Mouse (Mus musculus) limb, embryonic 14.5 days (tissue): ENCODE results near the gene Tpo. TPM values are rescaled to one million over a fixed set of nuclear protein-coding genes. Genes with fewer than 3 reads are reported as not detected.

Source experiments
- ATAC-seq: fragments of 200-750 bp; cut with Nextera tagmentation; 2 replicates; pipeline ENCODE4 v1.8.0; 2017; ENCODE audit warnings: low read depth, moderate number of reproducible peaks, moderate TSS enrichment; ENCODE audit not compliant: low FRiP score
- DNase-seq: peaks from one replicate; pipeline ENCODE4 v3.0.0-alpha.2; 2015; ENCODE audit warnings: low spot score
- H3K27ac ChIP-seq: fragments of 300-500 bp; sonication (generic); replicated peaks from 2 replicates; pipeline ENCODE4 v1.5.1; 2014; ENCODE audit warnings: low read depth, mild to moderate bottlenecking, low read length, moderate library complexity, mixed read lengths
- H3K27me3 ChIP-seq: fragments of 300-500 bp; sonication (generic); 2 replicates; pipeline ENCODE4 v1.6.1; 2014; ENCODE audit warnings: low read length, mixed read lengths; ENCODE audit not compliant: control insufficient read depth, insufficient read depth
- H3K36me3 ChIP-seq: fragments of 300-500 bp; sonication (generic); 2 replicates; pipeline ENCODE4 v1.6.1; 2014; ENCODE audit warnings: mild to moderate bottlenecking, low read length, moderate library complexity, mixed read lengths; ENCODE audit not compliant: control insufficient read depth, insufficient read depth
- H3K4me1 ChIP-seq: fragments of 300-500 bp; sonication (generic); 2 replicates; pipeline ENCODE4 v1.6.1; 2014; ENCODE audit warnings: antibody characterized with exemption, low read length, mixed read lengths; ENCODE audit not compliant: control insufficient read depth, insufficient read depth
- H3K4me2 ChIP-seq: fragments of 300-500 bp; sonication (generic); replicated peaks from 2 replicates; pipeline ENCODE4 v1.6.1; 2014; ENCODE audit warnings: low read depth, mild to moderate bottlenecking, low read length, moderate library complexity; ENCODE audit not compliant: severe bottlenecking
- H3K4me3 ChIP-seq: fragments of 300-500 bp; sonication (generic); replicated peaks from 2 replicates; pipeline ENCODE4 v1.5.1; 2014; ENCODE audit warnings: low read length
- H3K9ac ChIP-seq: fragments of 300-500 bp; sonication (generic); 2 replicates; pipeline ENCODE4 v1.6.1; 2014; ENCODE audit warnings: mild to moderate bottlenecking, low read depth, low read length, moderate library complexity; ENCODE audit not compliant: severe bottlenecking
- H3K9me3 ChIP-seq: fragments of 300-500 bp; sonication (generic); 2 replicates; pipeline ENCODE4 v1.6.1; 2016; ENCODE audit warnings: low read length; ENCODE audit not compliant: control insufficient read depth
- POLR2A ChIP-seq: fragments of 200-500 bp; IDR thresholded peaks from 2 replicates; pipeline ENCODE4 v1.8.0; 2012; ENCODE audit warnings: inconsistent platforms, mild to moderate bottlenecking, moderate library complexity, borderline replicate concordance; ENCODE audit not compliant: insufficient read depth, insufficient read length; ENCODE audit errors: extremely low read depth
- WGBS: fragments of 180-500 bp; shearing (Covaris S2); extraction: QIAGEN DNeasy Blood & Tissue Kit; methylation state at CpG from one replicate; pipeline ENCODE4 v1.1.7; 2014; 5-methylcytosine and 5-hydroxymethylcytosine counted together
- polyA plus RNA-seq, 2 experiments: library from polyadenylated mRNA; depleted of rRNA in 1 of 2; stranded (reverse) in 1 of 2; unstranded in 1 of 2; fragments of >200 nt; fragmentation: Nextera tagmentation in 1 of 2; extraction: Ambion mirVana in 1 of 2; gene quantifications; 2 replicates each; pipeline versions ENCODE4 v1.2.1 to v1.2.3; 2012 to 2014

Tpo gene
- polyA plus RNA-seq, 2 experiments: not detected

- no peaks in the 10 kb centered on the region for H3K9me3 ChIP-seq
- no peaks in the 10 kb centered on the region for H3K36me3 ChIP-seq
- no peak overlapping the region for H3K4me2 ChIP-seq
- H3K27ac ChIP-seq: no peak overlapping the region
- 63% methylated on average over 2 of the region's 2 CpGs for WGBS
- H3K9ac ChIP-seq: no peak overlapping the region
- H3K4me1 ChIP-seq: no peaks in the 10 kb centered on the region
- TF ChIP-seq POLR2A: no peak
- no peak for DNase-seq
- H3K27me3 ChIP-seq: no peaks in the 10 kb centered on the region
- ATAC-seq: no peak
- H3K4me3 ChIP-seq: no peak overlapping the region
Observed at GRCm38 (mm10) chr12:30076316-30076715, 56.1 kb downstream of the Tpo start.

GRCm38 (mm10) chr12:30069321-30069720 is 63.1 kb downstream of the Tpo start:
- no peaks in the 10 kb centered on the region for H3K4me1 ChIP-seq
- DNase-seq (no peak), ATAC-seq (no peak)
- no peak for TF ChIP-seq POLR2A
- WGBS: 38% methylated on average over 2 of the region's 2 CpGs
- no peak overlapping the region for H3K27ac ChIP-seq
- no peak overlapping the region for H3K4me2 ChIP-seq
- H3K27me3 ChIP-seq: no peaks in the 10 kb centered on the region
- H3K4me3 ChIP-seq: no peak overlapping the region
- no peaks in the 10 kb centered on the region for H3K9me3 ChIP-seq
- H3K36me3 ChIP-seq: no peaks in the 10 kb centered on the region
- H3K9ac ChIP-seq: no peak overlapping the region

- no peak overlapping the region for H3K9ac ChIP-seq
- H3K4me1 ChIP-seq: no peaks in the 10 kb centered on the region
- no peaks in the 10 kb centered on the region for H3K36me3 ChIP-seq
- H3K4me2 ChIP-seq: no peak overlapping the region
- WGBS: 74% methylated on average over 2 of the region's 2 CpGs
- no peak overlapping the region for H3K4me3 ChIP-seq
- no peak overlapping the region for H3K27ac ChIP-seq
- no peaks in the 10 kb centered on the region for H3K9me3 ChIP-seq
- no peak for ATAC-seq
- TF ChIP-seq POLR2A: no peak
- DNase-seq: no peak
- H3K27me3 ChIP-seq: no peaks in the 10 kb centered on the region
Observed at GRCm38 (mm10) chr12:30067806-30068205, 64.6 kb downstream of the Tpo start.

- no peak overlapping the region for H3K4me2 ChIP-seq
- H3K27ac ChIP-seq: no peak overlapping the region
- no peak overlapping the region for H3K9ac ChIP-seq
- no peaks in the 10 kb centered on the region for H3K27me3 ChIP-seq
- TF ChIP-seq POLR2A: no peak
- no peaks in the 10 kb centered on the region for H3K36me3 ChIP-seq
- WGBS: 32% methylated on average over 6 of the region's 6 CpGs
- no peaks in the 10 kb centered on the region for H3K9me3 ChIP-seq
- peaks cover 8% of the 10 kb centered on the region; the same call in 1 of the 2 replicates for H3K4me1 ChIP-seq
- DNase-seq (no peak), ATAC-seq (no peak)
- H3K4me3 ChIP-seq: no peak overlapping the region
Observed at GRCm38 (mm10) chr12:30062118-30062505, 70.3 kb downstream of the Tpo start.

GRCm38 (mm10) chr12:30061503-30062117 is 70.8 kb downstream of the Tpo start:
- no peak for DNase-seq
- 15% methylated on average over 1 of the region's 1 CpGs for WGBS
- H3K4me1 ChIP-seq: peaks cover 8% of the 10 kb centered on the region; the same call in 1 of the 2 replicates
- no peak for TF ChIP-seq POLR2A
- no peaks in the 10 kb centered on the region for H3K36me3 ChIP-seq
- H3K9ac ChIP-seq: no peak overlapping the region
- H3K4me3 ChIP-seq: no peak overlapping the region
- ATAC-seq: no peak
- no peaks in the 10 kb centered on the region for H3K27me3 ChIP-seq
- H3K9me3 ChIP-seq: no peaks in the 10 kb centered on the region
- no peak overlapping the region for H3K4me2 ChIP-seq
- no peak overlapping the region for H3K27ac ChIP-seq

GRCm38 (mm10) chr12:30058044-30058443 is 74.4 kb downstream of the Tpo start:
- Histone ChIP-seq H3K27ac (no peak overlapping the region), H3K4me3 (no peak overlapping the region), H3K4me1 (peaks cover 8% of the 10 kb centered on the region; the same call in 1 of the 2 replicates), H3K9ac (no peak overlapping the region), H3K4me2 (no peak overlapping the region), H3K9me3 (no peaks in the 10 kb centered on the region), H3K36me3 (no peaks in the 10 kb centered on the region), H3K27me3 (no peaks in the 10 kb centered on the region)
- ATAC-seq (no peak), DNase-seq (peak; percentile 56)
- whole genome bisulfite sequencing: 27% methylated on average over 6 of the region's 6 CpGs
- no peak for TF ChIP-seq POLR2A
